Mouse (Mus musculus) ES-E14 (cell line): ENCODE data around the gene Gnai2. TPM values are rescaled to one million over a fixed set of nuclear protein-coding genes. Genes with fewer than 3 reads are reported as not detected.
A peak's percentile ranks its signal among the peaks of the same experiment; 100 is the strongest.

Source experiments
- DNase-seq: peaks from one replicate; pipeline ENCODE4 v3.0.0-alpha.2; 2013; ENCODE audit warnings: low read depth, low spot score
- H3K27ac ChIP-seq: 2 replicates; pipeline ENCODE4 v1.5.1; 2012; ENCODE audit warnings: low read depth, mild to moderate bottlenecking, low read length, moderate library complexity, mixed read lengths; ENCODE audit not compliant: poor library complexity, insufficient read depth, severe bottlenecking
- H3K36me3 ChIP-seq: 2 replicates; pipeline ENCODE4 v1.6.1; 2012; ENCODE audit warnings: mild to moderate bottlenecking, low read length, moderate library complexity, mixed read lengths; ENCODE audit not compliant: control insufficient read depth, poor library complexity, insufficient read depth, severe bottlenecking
- H3K4me1 ChIP-seq, 2 experiments: fragments of 150-350 bp in 1 of 2; sonication (generic) in 1 of 2; 2 replicates each; pipeline ENCODE4 v1.6.1; 2012; ENCODE audit warnings: low read length in 2 of 2, mild to moderate bottlenecking in 1 of 2, mixed read lengths in 1 of 2; ENCODE audit not compliant: control insufficient read depth in 2 of 2, insufficient read depth in 2 of 2, poor library complexity in 1 of 2
- H3K4me3 ChIP-seq, 2 experiments: fragments of 150-350 bp in 1 of 2; sonication (generic) in 1 of 2; 2 replicates each; pipeline ENCODE4 v1.5.1; 2012; ENCODE audit warnings: low read length in 2 of 2, low read depth in 1 of 2, mild to moderate bottlenecking in 1 of 2, mixed read lengths in 1 of 2; ENCODE audit not compliant: insufficient read depth in 1 of 2, poor library complexity in 1 of 2, severe bottlenecking in 1 of 2
- H3K9ac ChIP-seq: 2 replicates; pipeline ENCODE4 v1.6.1; 2012; ENCODE audit warnings: low read depth, mild to moderate bottlenecking, low read length, mixed read lengths; ENCODE audit not compliant: poor library complexity, insufficient read depth, severe bottlenecking
- H3K9me3 ChIP-seq: fragments of 150-350 bp; sonication (generic); 2 replicates; pipeline ENCODE4 v1.6.1; 2012; ENCODE audit warnings: low read depth, mild to moderate bottlenecking, low read length; ENCODE audit not compliant: control insufficient read depth, insufficient read depth
- CHD2 ChIP-seq: IDR thresholded peaks from 2 replicates; pipeline ENCODE4 v1.6.1; 2014; ENCODE audit warnings: mild to moderate bottlenecking, low read depth, low read length, inconsistent platforms
- HCFC1 ChIP-seq: IDR thresholded peaks from 2 replicates; pipeline ENCODE4 v1.6.1; 2012; ENCODE audit warnings: low read length, inconsistent platforms, borderline replicate concordance; ENCODE audit not compliant: insufficient read depth
- MAFK ChIP-seq: IDR thresholded peaks from 2 replicates; pipeline ENCODE4 v1.6.1; 2014; ENCODE audit warnings: mild to moderate bottlenecking, low read depth, low read length, inconsistent platforms; ENCODE audit not compliant: insufficient read depth
- ZC3H11A ChIP-seq: IDR thresholded peaks from 2 replicates; pipeline ENCODE4 v1.6.1; 2012; ENCODE audit warnings: low read depth, mild to moderate bottlenecking, inconsistent platforms, low read length, borderline replicate concordance
- ZNF384 ChIP-seq: IDR thresholded peaks from 2 replicates; pipeline ENCODE4 v1.6.1; 2012; ENCODE audit warnings: low read depth, low read length, inconsistent platforms
- in situ Hi-C, 2 experiments: fragments of 600-800 bp; cut with MboI; formaldehyde crosslinking; loops; one replicate each; pipeline ENCODE4 v1.15.1; 2025; ENCODE audit warnings: low sequenced_read_pairs in 2 of 2, inconsistent platforms in 1 of 2; ENCODE audit not compliant: unreplicated experiment in 2 of 2
- total RNA-seq: library from RNA; depleted of rRNA; stranded (reverse); fragments of 300-350 nt; gene quantifications from 2 replicates; pipeline ENCODE4 v1.2.3, GENCODE M21; 2012

Gene Gnai2
- total RNA-seq, 1 experiment: 178 TPM

GRCm38 (mm10) chr9:107653474-107653873 lies 18.3 kb upstream of the Gnai2 start:
- in situ Hi-C loops: no loop called here
- H3K4me1 ChIP-seq: peaks cover 0 to 9% of the 10 kb centered on the region in 2 experiments; a peak in 1 of 4 replicates
- TF ChIP-seq CHD2: no peak
- no peak for TF ChIP-seq ZC3H11A
- no peak for TF ChIP-seq MAFK
- TF ChIP-seq HCFC1: no peak
- TF ChIP-seq ZNF384: no peak
- no peak overlapping the region for H3K9ac ChIP-seq
- no peak overlapping the region for H3K4me3 ChIP-seq
- H3K27ac ChIP-seq: no peak overlapping the region
- H3K36me3 ChIP-seq: no peaks in the 10 kb centered on the region
- DNase-seq: no peak
- H3K9me3 ChIP-seq: no peaks in the 10 kb centered on the region

GRCm38 (mm10) chr9:107650708-107651481 lies 15.7 kb upstream of the Gnai2 start:
- DNase-seq: no peak
- in situ Hi-C loops: no loop called here
- no peak overlapping the region for H3K4me3 ChIP-seq
- H3K4me1 ChIP-seq: peaks cover 0 to 9% of the 10 kb centered on the region in 2 experiments; a peak in 1 of 4 replicates
- no peak overlapping the region for H3K27ac ChIP-seq
- no peak overlapping the region for H3K9ac ChIP-seq
- H3K9me3 ChIP-seq: no peaks in the 10 kb centered on the region
- H3K36me3 ChIP-seq: no peaks in the 10 kb centered on the region
- no peak for TF ChIP-seq HCFC1
- no peak for TF ChIP-seq CHD2
- TF ChIP-seq ZNF384: no peak

- DNase-seq: no peak
- in situ Hi-C loops: no loop called here
- no peak overlapping the region for H3K4me3 ChIP-seq
- TF ChIP-seq MAFK (no peak), ZC3H11A (no peak), CHD2 (no peak), ZNF384 (no peak), HCFC1 (no peak)
- no peaks in the 10 kb centered on the region for H3K36me3 ChIP-seq
- no peaks in the 10 kb centered on the region for H3K9me3 ChIP-seq
- H3K27ac ChIP-seq: no peak overlapping the region
- H3K4me1 ChIP-seq: peaks cover 0 to 9% of the 10 kb centered on the region in 2 experiments; a peak in 1 of 4 replicates
- H3K9ac ChIP-seq: no peak overlapping the region
Observed at GRCm38 (mm10) chr9:107650225-107650624, 15.1 kb upstream of the Gnai2 start.

GRCm38 (mm10) chr9:107648767-107649166 lies 13.6 kb upstream of the Gnai2 start:
- in situ Hi-C loops: no loop called here
- no peak for DNase-seq
- Histone ChIP-seq H3K4me1 (peaks cover 5 to 9% of the 10 kb centered on the region in 2 experiments; a peak in 3 of 4 replicates), H3K4me3 (no peak overlapping the region), H3K36me3 (no peaks in the 10 kb centered on the region), H3K27ac (no peak overlapping the region), H3K9ac (no peak overlapping the region), H3K9me3 (no peaks in the 10 kb centered on the region)
- no peak for TF ChIP-seq ZC3H11A
- TF ChIP-seq CHD2: no peak
- no peak for TF ChIP-seq MAFK
- no peak for TF ChIP-seq HCFC1
- TF ChIP-seq ZNF384: no peak

GRCm38 (mm10) chr9:107646975-107647374 lies 11.8 kb upstream of the Gnai2 start:
- H3K4me3 ChIP-seq: no peak overlapping the region
- no peak overlapping the region for H3K9ac ChIP-seq
- in situ Hi-C loops: no loop called here
- H3K27ac ChIP-seq: no peak overlapping the region
- DNase-seq: no peak
- no peaks in the 10 kb centered on the region for H3K9me3 ChIP-seq
- H3K4me1 ChIP-seq: peaks cover 5 to 10% of the 10 kb centered on the region in 2 experiments; a peak in 3 of 4 replicates
- TF ChIP-seq MAFK (no peak), ZNF384 (peak; percentile 58; the same call in 1 of the 2 replicates)
- no peaks in the 10 kb centered on the region for H3K36me3 ChIP-seq
